Mouse (Mus musculus) embryonic facial prominence, embryonic 12.5 days (tissue): Measurements from ENCODE around the gene Cmip. TPM values are rescaled to one million over a fixed set of nuclear protein-coding genes. Genes with fewer than 3 reads are reported as not detected.

Source experiments
- ATAC-seq: fragments of 200-750 bp; cut with Nextera tagmentation; 2 replicates; pipeline ENCODE4 v1.8.0; 2017; ENCODE audit not compliant: insufficient number of reproducible peaks, insufficient read depth, low FRiP score, low TSS enrichment
- H3K27ac ChIP-seq: fragments of 300-500 bp; sonication (generic); 2 replicates; pipeline ENCODE4 v1.5.1; 2016; ENCODE audit warnings: mild to moderate bottlenecking
- H3K27me3 ChIP-seq: fragments of 300-500 bp; sonication (generic); 2 replicates; pipeline ENCODE4 v1.6.1; 2016; ENCODE audit warnings: mild to moderate bottlenecking, moderate library complexity
- H3K36me3 ChIP-seq: fragments of 300-500 bp; sonication (generic); 2 replicates; pipeline ENCODE4 v1.6.1; 2016; ENCODE audit warnings: mild to moderate bottlenecking
- H3K4me1 ChIP-seq: fragments of 300-500 bp; sonication (generic); 2 replicates; pipeline ENCODE4 v1.6.1; 2016
- H3K4me2 ChIP-seq: fragments of 300-500 bp; sonication (generic); replicated peaks from 2 replicates; pipeline ENCODE4 v1.6.1; 2016; ENCODE audit warnings: mild to moderate bottlenecking, moderate library complexity
- H3K4me3 ChIP-seq: fragments of 300-500 bp; sonication (generic); 2 replicates; pipeline ENCODE4 v1.5.1; 2016; ENCODE audit warnings: mild to moderate bottlenecking
- H3K9ac ChIP-seq: fragments of 300-500 bp; sonication (generic); 2 replicates; pipeline ENCODE4 v1.6.1; 2016; ENCODE audit warnings: mild to moderate bottlenecking, moderate library complexity
- H3K9me3 ChIP-seq: fragments of 300-500 bp; sonication (generic); 2 replicates; pipeline ENCODE4 v1.6.1; 2016; ENCODE audit warnings: mild to moderate bottlenecking, moderate library complexity
- WGBS: fragments of 180-500 bp; shearing (Covaris S2); methylation state at CpG from one replicate; pipeline ENCODE4 v1.1.7; 2016; 5-methylcytosine and 5-hydroxymethylcytosine counted together
- polyA plus RNA-seq: library from polyadenylated mRNA; unstranded; fragments of >200 nt; fragmentation: Nextera tagmentation; extraction: Ambion mirVana; gene quantifications from 2 replicates; pipeline ENCODE4 v1.2.1, GENCODE M21; 2016

Cmip gene
- polyA plus RNA-seq, 1 experiment from 2014 or later = 16.8 TPM

- no peak for ATAC-seq
- Histone ChIP-seq H3K9me3 (no peaks in the 10 kb centered on the region), H3K4me1 (no peaks in the 10 kb centered on the region)
These were observed 180.8 kb downstream of the Cmip start for GRCm38 (mm10) chr8:117437616-117438015.

DNA sequence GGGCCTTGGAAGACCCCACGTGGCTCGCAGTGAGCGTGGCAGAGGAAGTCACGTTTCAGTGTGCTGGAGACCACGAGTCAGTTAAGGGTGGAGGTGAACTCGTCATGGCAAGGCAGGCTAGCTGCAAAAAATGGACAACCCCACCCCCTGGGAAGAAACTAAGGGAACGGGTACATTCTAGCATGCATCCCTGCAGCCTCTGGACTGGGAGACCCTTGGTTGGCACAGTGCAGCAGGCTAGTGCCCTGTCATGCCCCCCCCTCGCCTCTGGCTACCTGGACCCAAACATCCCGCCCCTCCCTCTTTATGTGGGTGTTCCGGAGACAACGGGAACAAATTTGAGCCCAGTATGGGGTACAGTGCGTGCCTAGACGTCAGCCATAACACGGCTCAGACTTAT lies 183.5 kb downstream of the Cmip start:
- Histone ChIP-seq H3K9me3 (no peaks in the 10 kb centered on the region), H3K27me3 (no peaks in the 10 kb centered on the region), H3K4me3 (no peak overlapping the region), H3K9ac (no peak overlapping the region), H3K36me3 (peaks cover 61% of the 10 kb centered on the region), H3K27ac (no peak overlapping the region), H3K4me1 (no peaks in the 10 kb centered on the region), H3K4me2 (no peak overlapping the region)
- no peak for ATAC-seq
- 89% methylated on average over 14 of the region's 14 CpGs for WGBS

More at GRCm38 (mm10) chr8:117437616-117438015, 180.8 kb downstream of the Cmip start:
- Histone ChIP-seq H3K9ac (no peak overlapping the region), H3K36me3 (peaks cover 67% of the 10 kb centered on the region), H3K4me3 (no peak overlapping the region), H3K27ac (no peak overlapping the region), H3K4me2 (no peak overlapping the region), H3K27me3 (no peaks in the 10 kb centered on the region)
- WGBS = 73% methylated on average over 5 of the region's 5 CpGs

DNA sequence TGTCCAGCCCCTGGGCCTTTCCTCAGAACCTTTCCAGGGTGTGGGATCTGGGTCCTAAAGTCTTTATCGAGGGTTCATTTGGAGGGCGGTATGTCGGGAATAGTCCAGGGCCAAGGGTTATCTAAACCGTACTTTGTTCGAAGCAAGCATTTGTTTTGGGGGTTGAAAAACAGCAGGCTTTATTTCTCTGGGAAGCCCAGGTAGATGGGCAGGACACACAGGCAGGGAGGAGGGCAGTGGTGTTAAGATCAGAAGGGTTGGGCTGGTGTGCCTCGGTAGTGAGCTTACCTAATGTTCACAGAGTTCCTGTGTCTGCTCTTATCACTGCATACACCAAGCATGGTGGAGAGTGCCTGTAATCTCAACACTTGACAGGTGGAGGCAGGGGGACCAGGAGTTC lies 183.9 kb downstream of the Cmip start:
- H3K9me3 ChIP-seq = no peaks in the 10 kb centered on the region
- H3K4me1 ChIP-seq = no peaks in the 10 kb centered on the region; the same call in 1 of the 2 replicates
- H3K36me3 ChIP-seq = peaks cover 58% of the 10 kb centered on the region
- no peak for ATAC-seq
- H3K27me3 ChIP-seq = no peaks in the 10 kb centered on the region
- no peak overlapping the region for H3K4me2 ChIP-seq
- WGBS = 87% methylated on average over 6 of the region's 6 CpGs
- no peak overlapping the region for H3K27ac ChIP-seq
- no peak overlapping the region for H3K9ac ChIP-seq
- H3K4me3 ChIP-seq = no peak overlapping the region

- ATAC-seq = no peak
These were observed 188.6 kb downstream of the Cmip start for GRCm38 (mm10) chr8:117445507-117445906.

GRCm38 (mm10) chr8:117446344-117446997 lies 189.6 kb downstream of the Cmip start:
- H3K27me3 ChIP-seq = no peaks in the 10 kb centered on the region
- H3K27ac ChIP-seq = peak overlapping the region; percentile 46; the same call in 1 of the 2 replicates
- H3K9ac ChIP-seq = no peak overlapping the region
- no peak overlapping the region for H3K4me2 ChIP-seq
- H3K4me3 ChIP-seq = no peak overlapping the region
- H3K36me3 ChIP-seq = peaks cover 60% of the 10 kb centered on the region
- no peak for ATAC-seq
- WGBS = 41% methylated on average over 15 of the region's 15 CpGs
- no peaks in the 10 kb centered on the region for H3K9me3 ChIP-seq
- peaks cover 6% of the 10 kb centered on the region; the same call in 1 of the 2 replicates for H3K4me1 ChIP-seq

More at GRCm38 (mm10) chr8:117445507-117445906, 188.6 kb downstream of the Cmip start:
- H3K4me2 ChIP-seq = no peak overlapping the region
- 78% methylated on average over 5 of the region's 5 CpGs for WGBS
- H3K4me1 ChIP-seq = peaks cover 6% of the 10 kb centered on the region; the same call in 1 of the 2 replicates
- H3K36me3 ChIP-seq = peaks cover 53% of the 10 kb centered on the region
- H3K9me3 ChIP-seq = no peaks in the 10 kb centered on the region
- H3K27ac ChIP-seq = 0 out of 2 replicates have a peak overlapping the region, but pooled peaks have one; percentile 13
- no peak overlapping the region for H3K4me3 ChIP-seq
- H3K27me3 ChIP-seq = no peaks in the 10 kb centered on the region
- no peak overlapping the region for H3K9ac ChIP-seq

- no peak overlapping the region for H3K4me3 ChIP-seq
- H3K36me3 ChIP-seq = peaks cover 90% of the 10 kb centered on the region
- H3K4me1 ChIP-seq = peaks cover 4% of the 10 kb centered on the region; the same call in 1 of the 2 replicates
- no peaks in the 10 kb centered on the region for H3K27me3 ChIP-seq
- H3K27ac ChIP-seq = no peak overlapping the region
- no peak overlapping the region for H3K9ac ChIP-seq
- no peaks in the 10 kb centered on the region for H3K9me3 ChIP-seq
- H3K4me2 ChIP-seq = no peak overlapping the region
- WGBS = 85% methylated on average over 9 of the region's 9 CpGs
- ATAC-seq = no peak
These were observed 194.2 kb downstream of the Cmip start for GRCm38 (mm10) chr8:117451072-117451471.

DNA sequence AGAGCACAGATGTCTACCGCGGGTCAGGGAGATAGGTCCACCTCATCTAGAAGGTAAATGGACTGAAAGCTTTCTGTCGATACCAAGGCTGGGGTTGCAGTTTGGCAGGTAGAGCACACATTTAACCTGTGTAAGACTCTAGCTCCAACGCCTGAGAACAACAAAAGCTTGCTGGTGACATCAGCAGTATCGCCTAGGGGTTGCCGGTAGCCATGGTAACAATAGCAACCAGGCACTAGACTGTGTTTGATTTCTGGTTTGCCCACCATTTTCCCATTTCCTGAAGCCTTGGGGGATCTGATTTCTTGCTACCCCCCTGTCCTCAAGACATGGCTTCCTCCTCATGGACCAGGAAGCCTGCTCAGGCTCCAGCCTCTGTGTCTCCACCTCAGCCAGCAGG lies 197.1 kb downstream of the Cmip start:
- H3K9ac ChIP-seq = no peak overlapping the region
- H3K4me2 ChIP-seq = no peak overlapping the region
- no peaks in the 10 kb centered on the region for H3K9me3 ChIP-seq
- ATAC-seq = no peak
- H3K27me3 ChIP-seq = no peaks in the 10 kb centered on the region
- 0 out of 2 replicates have a peak, but pooled peaks cover 3% of the 10 kb centered on the region for H3K4me1 ChIP-seq
- H3K4me3 ChIP-seq = no peak overlapping the region
- H3K27ac ChIP-seq = no peak overlapping the region; the same call in 1 of the 2 replicates
- peaks cover 87% of the 10 kb centered on the region for H3K36me3 ChIP-seq
- 76% methylated on average over 6 of the region's 6 CpGs for WGBS

DNA sequence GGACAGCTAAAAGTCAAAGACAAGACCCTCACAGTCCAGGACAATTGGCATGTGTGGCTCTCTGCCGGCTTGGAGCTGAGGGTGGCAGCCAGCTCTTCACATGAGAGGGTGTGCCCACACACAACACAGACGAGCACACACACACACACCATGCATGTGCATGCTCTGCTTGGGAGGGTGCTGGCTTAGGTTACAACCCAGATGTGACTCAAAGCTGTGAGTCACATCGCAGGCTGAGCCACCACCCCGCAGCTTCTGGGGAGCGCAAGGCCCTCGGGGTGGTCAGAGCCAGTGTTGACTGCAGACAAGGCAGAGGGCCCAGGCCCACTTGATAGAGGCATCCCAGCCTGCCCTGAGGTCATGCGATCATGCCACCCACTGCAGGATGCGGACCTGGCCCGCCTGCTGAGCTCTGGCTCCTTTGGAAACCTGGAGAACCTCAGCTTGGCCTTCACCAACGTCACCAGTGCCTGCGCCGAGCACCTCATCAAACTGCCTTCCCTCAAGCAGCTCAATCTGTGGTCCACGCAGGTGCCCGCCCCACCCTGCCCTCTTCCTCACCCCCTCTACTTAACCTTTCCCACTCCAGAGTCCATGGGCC lies 197.8 kb downstream of the Cmip start:
- Histone ChIP-seq H3K27ac (no peak overlapping the region), H3K9ac (no peak overlapping the region), H3K4me3 (no peak overlapping the region), H3K27me3 (no peaks in the 10 kb centered on the region), H3K4me1 (0 out of 2 replicates have a peak, but pooled peaks cover 3% of the 10 kb centered on the region), H3K4me2 (no peak overlapping the region), H3K9me3 (no peaks in the 10 kb centered on the region), H3K36me3 (peaks cover 82% of the 10 kb centered on the region)
- 89% methylated on average over 14 of the region's 14 CpGs for WGBS
- no peak for ATAC-seq

DNA sequence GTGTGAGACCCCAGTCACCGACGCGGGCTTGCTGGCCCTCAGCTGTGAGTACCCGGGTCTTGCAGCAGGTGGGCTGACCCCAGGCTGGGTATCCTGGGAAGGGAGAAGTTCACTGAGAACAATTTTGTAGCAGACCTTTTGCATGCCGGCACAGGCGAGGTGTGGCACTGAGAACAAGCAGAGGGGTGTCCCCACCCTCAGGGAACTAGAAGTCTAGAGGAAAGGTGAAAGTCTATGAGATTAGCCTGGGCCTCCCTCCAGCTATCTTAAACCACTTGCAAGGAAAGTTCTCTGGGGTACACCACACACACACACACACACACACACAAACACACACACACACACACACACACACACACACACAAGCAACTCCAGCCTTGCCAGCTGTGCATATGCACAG lies 198.8 kb downstream of the Cmip start:
- 85% methylated on average over 6 of the region's 6 CpGs for WGBS
- ATAC-seq = no peak

DNA sequence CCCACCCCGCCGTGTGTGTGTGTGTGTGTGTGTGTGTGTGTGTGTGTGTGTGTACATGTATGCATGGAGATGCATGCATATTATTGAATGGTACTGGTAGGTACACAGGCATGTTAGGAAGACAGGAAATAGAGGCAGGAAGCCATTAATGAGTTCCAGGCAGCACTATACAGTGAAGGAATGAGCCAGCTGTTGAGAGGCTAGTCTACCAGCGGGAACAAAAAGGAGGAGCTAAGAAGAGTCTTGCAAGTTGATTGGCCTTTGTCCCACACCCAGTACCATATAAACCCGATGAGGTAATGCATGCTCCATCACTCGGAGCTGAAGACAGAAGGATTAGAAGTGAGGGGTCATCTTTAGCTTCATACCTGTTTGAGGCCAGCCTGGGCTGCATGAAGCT lies 201.6 kb downstream of the Cmip start:
- Histone ChIP-seq H3K9ac (no peak overlapping the region), H3K4me2 (no peak overlapping the region), H3K27ac (no peak overlapping the region), H3K36me3 (peaks cover 51% of the 10 kb centered on the region), H3K27me3 (no peaks in the 10 kb centered on the region), H3K4me1 (0 out of 2 replicates have a peak, but pooled peaks cover 3% of the 10 kb centered on the region), H3K4me3 (no peak overlapping the region), H3K9me3 (no peaks in the 10 kb centered on the region)
- 57% methylated on average over 5 of the region's 5 CpGs for WGBS
- no peak for ATAC-seq

More for the DNA sequence above, 198.8 kb downstream of the Cmip start:
- Histone ChIP-seq H3K9me3 (no peaks in the 10 kb centered on the region), H3K9ac (no peak overlapping the region), H3K36me3 (peaks cover 71% of the 10 kb centered on the region), H3K27ac (no peak overlapping the region), H3K4me1 (0 out of 2 replicates have a peak, but pooled peaks cover 3% of the 10 kb centered on the region), H3K4me3 (no peak overlapping the region), H3K4me2 (no peak overlapping the region), H3K27me3 (no peaks in the 10 kb centered on the region)

- WGBS = 64% methylated on average over 11 of the region's 11 CpGs
- Histone ChIP-seq H3K9me3 (no peaks in the 10 kb centered on the region), H3K4me1 (0 out of 2 replicates have a peak, but pooled peaks cover 3% of the 10 kb centered on the region), H3K27ac (no peak overlapping the region), H3K4me3 (no peak overlapping the region), H3K4me2 (no peak overlapping the region), H3K27me3 (no peaks in the 10 kb centered on the region), H3K36me3 (peaks cover 10% of the 10 kb centered on the region), H3K9ac (no peak overlapping the region)
- ATAC-seq = no peak
These were observed 205.9 kb downstream of the Cmip start for GRCm38 (mm10) chr8:117462701-117463284.
